Comparison of ENCODE assay signal across 33 mouse cellular contexts in genomic region chr1:147175350-147175749, GRCm38 (mm10).
"Had no signal": no experiment of that assay in that cellular context is flagged by ENCODE, and none has a peak within 500 bp of the region (broad histone marks: within the 10 kb centered on the region; RNA-seq: fewer than 3 reads in every experiment).

No protein-coding gene starts in this region.

- H3K4me1 ChIP-seq: heart, embryonic 10.5 days; heart, embryonic 12.5 days; heart, embryonic 13.5 days; heart, embryonic 15.5 days; hindbrain, embryonic 10.5 days; hindbrain, embryonic 12.5 days; hindbrain, embryonic 13.5 days; hindbrain, embryonic 15.5 days; kidney, embryonic 15.5 days had no signal

- H3K4me2 ChIP-seq: heart, embryonic 11.5 days; heart, embryonic 12.5 days; heart, embryonic 13.5 days; heart, embryonic 15.5 days; hindbrain, embryonic 12.5 days; hindbrain, embryonic 13.5 days; hindbrain, embryonic 14.5 days; hindbrain, embryonic 15.5 days; kidney, embryonic 15.5 days had no signal

- H3K9me3 ChIP-seq: heart, embryonic 10.5 days; heart, embryonic 13.5 days; heart, embryonic 15.5 days; hindbrain, embryonic 12.5 days; hindbrain, embryonic 13.5 days; hindbrain, embryonic 15.5 days; kidney, embryonic 15.5 days had no signal

- H3K9ac ChIP-seq: heart, embryonic 12.5 days; heart, embryonic 13.5 days; heart, embryonic 15.5 days; hindbrain, embryonic 12.5 days; hindbrain, embryonic 13.5 days; hindbrain, embryonic 14.5 days; hindbrain, embryonic 15.5 days; kidney, embryonic 15.5 days had no signal

- H3K27ac ChIP-seq: heart, embryonic 10.5 days; heart, embryonic 13.5 days; heart, embryonic 15.5 days; hindbrain, embryonic 10.5 days; hindbrain, embryonic 12.5 days; hindbrain, embryonic 13.5 days; hindbrain, embryonic 14.5 days; hindbrain, embryonic 15.5 days; hindbrain, postnatal 0 days; kidney, embryonic 15.5 days; kidney, postnatal 0 days; layer of hippocampus, adult 2 months; left cerebral cortex, adult 2 months had no signal

- H3K4me3 ChIP-seq: heart, embryonic 10.5 days; heart, embryonic 12.5 days; heart, embryonic 13.5 days; heart, embryonic 15.5 days; hindbrain, embryonic 10.5 days; hindbrain, embryonic 12.5 days; hindbrain, embryonic 13.5 days; hindbrain, embryonic 15.5 days; kidney, embryonic 15.5 days; layer of hippocampus, adult 2 months; left cerebral cortex, adult 2 months had no signal

- H3K27me3 ChIP-seq: heart, embryonic 12.5 days; heart, embryonic 13.5 days; heart, embryonic 15.5 days; hindbrain, embryonic 12.5 days; hindbrain, embryonic 13.5 days; hindbrain, embryonic 15.5 days; kidney, embryonic 15.5 days had no signal

- H3K36me3 ChIP-seq: heart, embryonic 10.5 days; heart, embryonic 12.5 days; heart, embryonic 13.5 days; heart, embryonic 15.5 days; hindbrain, embryonic 10.5 days; hindbrain, embryonic 12.5 days; hindbrain, embryonic 13.5 days; hindbrain, embryonic 15.5 days; kidney, embryonic 15.5 days had no signal

- DNase-seq: heart, postnatal 10 days; heart, postnatal 14 days; heart, postnatal 36 days; heart, postnatal 4 days; kidney, adult 11 months; kidney, adult 18-20 months; kidney, adult 2 months; kidney, adult 8-10 months; kidney, adult 9 months; kidney, postnatal 10 days; kidney, postnatal 14 days; kidney, postnatal 25 days; kidney, postnatal 36 days; kidney, postnatal 4 days; layer of hippocampus, adult 9-11 months; layer of hippocampus, postnatal 36 days had no signal

- ATAC-seq: hindbrain, embryonic 16.5 days; hindbrain, postnatal 0 days; inflammation-experienced regulatory T-cells, adult 6 months had no signal
